8 mouse cellular contexts compared by ENCODE assay signal in genomic region chr3:14886102-14887098, GRCm38 (mm10). TPM values are rescaled to one million over a fixed set of nuclear protein-coding genes. Genes with fewer than 3 reads are reported as not detected.
A peak's percentile ranks its signal among the peaks of the same experiment; 100 is the strongest.
DNase-seq lines count a peak whose midpoint lies in the region; ATAC-seq and TF ChIP-seq lines count a peak whose summit lies in the region.

Car2 (plus strand) TSS chr3:14886273.

- ATAC-seq in forebrain, embryonic 15.5 days (replicated peaks) = peak; percentile 91
- ATAC-seq in neural tube, embryonic 15.5 days (ENCODE audit: low FRiP score) = peak; percentile 90

- no peak for TF ChIP-seq POLR2A in ES-Bruce4 (IDR thresholded peaks at IDR 0.05; ENCODE audit: insufficient read depth, low read length)
- no peak for TF ChIP-seq POLR2A in thymus, adult 2 months (IDR thresholded peaks at IDR 0.05; ENCODE audit: control insufficient read depth, extremely low read depth, insufficient read depth, low read length, poor library complexity)

- no peak for TF ChIP-seq EP300 in ES-Bruce4 (IDR thresholded peaks at IDR 0.05; ENCODE audit: insufficient read depth, low read depth, low read length)

- H3K4me1 ChIP-seq in ES-Bruce4 (ENCODE audit: control insufficient read depth, insufficient read depth, low read length) = no peaks in the 10 kb centered on the region
- peaks cover 6% of the 10 kb centered on the region; the same call in 1 of the 2 replicates for H3K4me1 ChIP-seq in forebrain, embryonic 15.5 days
- peaks cover 9% of the 10 kb centered on the region for H3K4me1 ChIP-seq in neural tube, embryonic 15.5 days
- H3K4me1 ChIP-seq in thymus, adult 2 months (replicated peaks; ENCODE audit: control insufficient read depth, insufficient read depth, low read length) = peaks cover 7% of the 10 kb centered on the region; the same call in 1 of the 2 replicates

- H3K9me3 ChIP-seq in ES-Bruce4 (replicated peaks; ENCODE audit: control insufficient read depth, insufficient read depth, low read length, poor library complexity, severe bottlenecking) = no peaks in the 10 kb centered on the region
- H3K9me3 ChIP-seq in forebrain, embryonic 15.5 days = no peaks in the 10 kb centered on the region
- no peaks in the 10 kb centered on the region for H3K9me3 ChIP-seq in neural tube, embryonic 15.5 days (replicated peaks)

- TF ChIP-seq CTCF in ES-Bruce4 (IDR thresholded peaks at IDR 0.05; ENCODE audit: low read depth, low read length) = peak; percentile 33
- TF ChIP-seq CTCF in thymus, adult 2 months (IDR thresholded peaks at IDR 0.05; ENCODE audit: borderline replicate concordance, control insufficient read depth, extremely low read depth, insufficient read depth, low read length, poor library complexity) = peak; percentile 73

- intact Hi-C loops in heart, postnatal 10 days (cut with DNase I) = loop anchor here (5.0 kb wide), 1 partner anchor 356 kb away; no protein-coding TSS in a partner anchor

- peak; percentile 62 for DNase-seq in cerebellum, adult 11-12 months
- peak; percentile 76 to 80 for DNase-seq in heart, postnatal 10 days
- DNase-seq in kidney, postnatal 4 days = peak; percentile 82 to 86
- peak; percentile 77 to 82 for DNase-seq in lung, adult 18-20 months
- DNase-seq in thymus, adult 2 months = peak; percentile 72

- H3K27ac ChIP-seq in ES-Bruce4 (ENCODE audit: insufficient read depth, low read length) = no peak within 1 kb of the TSS
- H3K27ac ChIP-seq in forebrain, embryonic 15.5 days (replicated peaks) = 0 out of 2 replicates have a peak within 1 kb of the TSS, but pooled peaks have one; percentile 38
- H3K27ac ChIP-seq in neural tube, embryonic 15.5 days (replicated peaks) = peak within 1 kb of the TSS; percentile 77
- no peak within 1 kb of the TSS for H3K27ac ChIP-seq in thymus, adult 2 months (ENCODE audit: control insufficient read depth, insufficient read depth, low read length)

- peak within 1 kb of the TSS; percentile 82 for H3K9ac ChIP-seq in ES-Bruce4 (ENCODE audit: low read depth, poor library complexity, severe bottlenecking)
- peak within 1 kb of the TSS; percentile 61 for H3K9ac ChIP-seq in forebrain, embryonic 15.5 days (replicated peaks)
- H3K9ac ChIP-seq in neural tube, embryonic 15.5 days (replicated peaks) = peak within 1 kb of the TSS; percentile 67

- under 1% methylated on average over 94 of the region's 95 CpGs for WGBS in forebrain, embryonic 15.5 days
- under 1% methylated on average over 89 of the region's 95 CpGs for WGBS in neural tube, embryonic 15.5 days
- 1% methylated on average over 95 of the region's 95 CpGs for WGBS in thymus, adult 2 months

- H3K4me2 ChIP-seq in forebrain, embryonic 15.5 days (replicated peaks) = peak within 1 kb of the TSS; percentile 76
- H3K4me2 ChIP-seq in neural tube, embryonic 15.5 days = peak within 1 kb of the TSS; percentile 85

- peak within 1 kb of the TSS; percentile 82 for H3K4me3 ChIP-seq in ES-Bruce4 (ENCODE audit: low read depth, low read length)
- H3K4me3 ChIP-seq in forebrain, embryonic 15.5 days = peak within 1 kb of the TSS; percentile 67
- peak within 1 kb of the TSS; percentile 79 for H3K4me3 ChIP-seq in neural tube, embryonic 15.5 days (replicated peaks)
- H3K4me3 ChIP-seq in thymus, adult 2 months (ENCODE audit: control insufficient read depth, insufficient read depth, low read length) = peak within 1 kb of the TSS; percentile 73

- no peaks in the 10 kb centered on the region for H3K27me3 ChIP-seq in ES-Bruce4 (ENCODE audit: control insufficient read depth, insufficient read depth, low read length, poor library complexity, severe bottlenecking)
- H3K27me3 ChIP-seq in forebrain, embryonic 15.5 days = no peaks in the 10 kb centered on the region
- no peaks in the 10 kb centered on the region for H3K27me3 ChIP-seq in neural tube, embryonic 15.5 days (replicated peaks)
- peaks cover 4% of the 10 kb centered on the region; the same call in 1 of the 2 replicates for H3K27me3 ChIP-seq in thymus, adult 2 months (ENCODE audit: control insufficient read depth, insufficient read depth, low read length)

- no peaks in the 10 kb centered on the region for H3K36me3 ChIP-seq in ES-Bruce4 (ENCODE audit: control insufficient read depth, insufficient read depth, low read length, poor library complexity, severe bottlenecking)
- H3K36me3 ChIP-seq in forebrain, embryonic 15.5 days = no peaks in the 10 kb centered on the region
- no peaks in the 10 kb centered on the region for H3K36me3 ChIP-seq in neural tube, embryonic 15.5 days
- no peaks in the 10 kb centered on the region for H3K36me3 ChIP-seq in thymus, adult 2 months (ENCODE audit: control insufficient read depth, insufficient read depth, low read length)

RNA-seq across cellular contexts. Expression of gene Car2, which starts in this region (rescaled TPM):
- polyA plus RNA-seq in ES-Bruce4 (2011; ENCODE audit: insufficient read depth, insufficient read length, low read depth, missing spikeins) = 154 and 186 TPM in 2 replicates
- polyA plus RNA-seq in forebrain, embryonic 15.5 days (2015; fragmentation: Nextera tagmentation; extraction: Ambion mirVana) = 21.7 and 22.7 TPM in 2 replicates
- 1 to 10 TPM; 6.0 to 8.3 TPM for total RNA-seq in heart, postnatal 10 days (2021)
- polyA plus RNA-seq in neural tube, embryonic 15.5 days (2015; fragmentation: Nextera tagmentation; extraction: Ambion mirVana) = 25.7 and 28.7 TPM in 2 replicates
- polyA plus RNA-seq in thymus, adult 2 months (2012; rRNA removed) = 26.7 and 30.9 TPM in 2 replicates

Comparison
In these comparisons a context has a peak if more than half of its experiments do, and no peak if none do; other contexts are left out.
1. H3K27ac ChIP-seq: peak in forebrain, embryonic 15.5 days (single experiment) and neural tube, embryonic 15.5 days (single experiment); none in ES-Bruce4 (single experiment) and thymus, adult 2 months (single experiment).
2. Peak in every context shown above with its lines, with median percentiles within 50 percentile points of each other: H3K4me3 ChIP-seq, H3K9ac ChIP-seq and DNase-seq.